Mouse (Mus musculus) right cerebral cortex, postnatal 14 days (tissue): ENCODE data around the gene Slc46a3.

Source experiments
- DNase-seq: peaks from one replicate; pipeline ENCODE4 v3.0.0; 2022

The Slc46a3 gene

GRCm38 (mm10) chr5:147839418-147839817, 55.2 kb downstream of the Slc46a3 start:
- no peak for DNase-seq

DNA sequence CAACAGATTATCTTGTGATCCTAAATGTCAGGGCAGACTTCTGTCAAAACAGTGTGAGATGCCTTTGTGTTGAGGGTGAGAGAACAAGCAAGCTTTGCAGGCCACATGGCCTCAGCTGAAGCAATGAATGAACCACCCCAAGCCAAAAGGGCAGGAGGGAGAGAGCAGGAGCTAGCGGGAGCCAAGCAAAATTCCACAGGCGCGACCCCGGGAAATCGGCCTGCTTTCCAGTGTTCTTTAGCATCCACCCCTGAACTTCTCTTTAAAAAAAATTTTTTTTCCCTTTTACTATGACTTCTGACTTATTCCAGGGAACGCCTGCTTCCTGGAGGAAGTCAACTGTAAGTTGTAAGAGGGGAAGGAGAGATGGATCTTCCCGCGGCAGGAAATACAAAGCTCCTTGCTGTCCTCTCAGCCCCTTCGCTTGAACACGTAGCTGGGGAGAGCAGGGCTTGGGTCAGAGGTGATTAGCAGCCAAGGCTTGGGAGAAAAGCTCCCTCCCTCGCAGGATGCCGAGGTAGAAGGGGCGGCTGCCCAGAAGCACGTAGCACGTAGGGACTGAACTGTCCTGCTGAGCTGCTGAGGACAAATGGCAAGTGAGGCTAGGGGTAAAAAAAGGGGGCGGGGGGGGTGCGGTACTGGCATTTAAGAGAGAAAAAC, 59.6 kb downstream of the Slc46a3 start:
- DNase-seq, result no peak

DNA sequence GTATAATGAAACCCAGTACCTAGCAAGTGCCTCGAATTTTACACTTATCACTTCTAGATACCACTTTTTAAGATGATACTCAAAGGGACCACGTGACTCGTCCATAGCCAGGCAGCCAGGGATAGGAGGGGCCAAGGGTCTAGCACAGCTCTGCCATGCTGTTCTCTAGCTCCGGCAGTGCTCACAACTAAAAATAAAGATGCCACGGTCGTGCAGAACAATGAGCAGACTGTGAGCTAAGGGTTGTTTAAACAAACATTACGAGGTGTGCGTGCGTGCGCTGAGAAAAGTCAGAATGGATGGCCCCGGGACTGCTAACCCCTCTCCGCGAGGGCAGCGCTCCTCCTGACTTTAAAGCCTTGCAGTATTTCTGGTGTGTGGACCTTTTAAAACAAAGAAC, 61.8 kb downstream of the Slc46a3 start:
- no peak for DNase-seq

- no peak for DNase-seq
These were observed 65.8 kb downstream of the Slc46a3 start for GRCm38 (mm10) chr5:147828846-147829245.
